Mouse (Mus musculus) embryo, embryonic 10 days (tissue): ENCODE measurements around the gene Usp9x.
A peak's percentile ranks its signal among the peaks of the same experiment; 100 is the strongest.

ENCODE experiments used
- DNase-seq: peaks from one replicate; pipeline ENCODE4 v3.0.0-alpha.2; 2015; ENCODE audit warnings: low spot score

The Usp9x gene

DNA sequence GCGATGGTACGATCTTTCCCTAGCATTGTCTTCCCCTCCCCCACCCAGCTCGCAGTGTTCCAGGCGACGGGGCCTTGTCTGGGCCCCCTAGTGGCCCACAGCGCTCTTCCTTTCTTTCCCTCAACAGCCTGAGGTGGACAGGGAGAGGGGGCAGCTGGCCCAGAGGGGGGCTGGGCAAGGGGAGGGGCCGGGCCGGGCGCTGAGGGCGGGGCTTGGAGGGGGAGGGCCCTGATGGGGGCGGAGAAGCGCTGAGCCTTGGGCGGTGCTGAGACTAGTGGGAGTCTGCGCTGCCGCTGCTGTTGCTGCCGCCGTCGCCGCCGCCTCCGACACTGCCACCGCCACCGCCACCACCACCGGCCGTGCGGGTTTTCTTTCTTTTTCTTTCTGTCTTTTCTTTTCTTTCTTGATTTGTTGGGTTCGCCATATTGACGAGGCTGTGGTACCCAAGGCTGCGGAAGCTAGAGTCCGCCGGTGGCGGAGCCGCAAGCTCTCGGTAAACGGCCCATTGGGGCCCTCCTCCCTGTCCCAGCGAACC is at the start of gene Usp9x:
TSS of gene Usp9x (plus strand) at position 258 of the 535 bp plus-strand sequence.
- DNase-seq, result peak; percentile 82

DNA sequence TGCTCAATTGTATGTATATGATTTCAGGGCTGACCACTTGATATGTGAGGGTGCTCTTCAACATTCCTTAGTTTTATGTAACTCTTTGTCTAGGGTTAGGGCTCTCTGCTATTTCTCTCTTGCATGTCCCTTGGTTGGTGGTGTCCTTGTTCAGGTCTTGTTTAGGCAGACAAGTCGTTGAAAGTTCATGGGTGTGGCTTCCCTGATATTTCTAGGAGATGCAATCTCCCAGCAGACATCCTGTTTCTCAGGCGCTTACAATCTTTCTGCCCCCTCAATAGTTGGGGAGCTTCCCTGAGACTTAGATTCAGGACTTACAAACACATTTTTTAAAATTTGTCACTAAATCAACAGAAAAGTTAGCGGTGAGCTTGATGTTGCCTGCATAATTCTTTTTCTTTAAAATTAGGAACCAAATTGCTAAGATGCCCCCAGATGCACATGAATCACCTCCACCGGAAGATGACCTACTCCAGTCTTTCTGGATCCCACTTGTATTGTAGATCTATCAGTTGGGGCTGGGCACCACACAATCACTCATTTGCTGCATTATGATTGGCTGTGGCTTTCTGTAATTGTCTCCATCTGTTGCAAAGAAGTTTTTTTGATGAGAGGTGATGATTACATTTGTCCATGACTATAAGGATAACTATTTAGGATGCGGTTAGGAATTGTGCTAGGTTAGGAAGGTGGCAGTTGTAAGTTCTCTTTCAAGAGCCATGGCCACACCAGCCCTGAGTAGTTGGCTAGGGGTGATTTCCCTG is 48.6 kb upstream of the Usp9x start:
- no peak for DNase-seq

DNA sequence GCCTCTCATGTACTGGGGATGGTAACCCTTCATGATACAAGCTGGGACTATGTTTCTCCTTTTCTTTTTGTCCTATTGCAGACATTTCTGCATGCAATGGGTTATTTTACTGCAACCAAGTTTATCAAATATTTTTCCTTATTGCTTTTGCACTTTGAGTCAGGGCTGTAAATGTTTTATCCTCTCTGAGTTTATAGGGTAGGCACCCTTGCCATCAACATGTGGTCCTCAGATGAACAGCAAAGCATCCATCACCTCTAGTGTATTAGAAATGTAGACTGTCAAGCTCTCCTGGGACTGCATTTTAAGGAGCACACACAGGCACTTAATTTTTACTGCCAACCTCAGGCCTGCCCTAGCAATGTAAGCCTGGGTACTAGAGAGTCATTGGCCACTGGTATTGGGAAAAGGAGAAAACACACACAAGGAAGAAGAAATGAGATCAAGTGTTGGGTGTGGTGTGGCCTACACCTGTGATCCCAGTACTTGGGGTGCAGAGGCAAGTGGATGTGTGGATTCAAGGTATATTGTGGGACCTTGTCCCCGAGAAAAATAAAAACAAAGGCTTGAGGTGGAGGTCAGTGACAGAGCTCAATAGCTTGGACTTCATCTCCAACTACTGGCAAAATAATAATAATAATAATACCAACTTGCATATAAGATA is 46.6 kb upstream of the Usp9x start:
- no peak for DNase-seq

GRCm38 (mm10) chrX:13025286-13025685 is 46.0 kb upstream of the Usp9x start:
- no peak for DNase-seq

- no peak for DNase-seq
These were observed 43.1 kb upstream of the Usp9x start for GRCm38 (mm10) chrX:13028156-13028555.

DNA sequence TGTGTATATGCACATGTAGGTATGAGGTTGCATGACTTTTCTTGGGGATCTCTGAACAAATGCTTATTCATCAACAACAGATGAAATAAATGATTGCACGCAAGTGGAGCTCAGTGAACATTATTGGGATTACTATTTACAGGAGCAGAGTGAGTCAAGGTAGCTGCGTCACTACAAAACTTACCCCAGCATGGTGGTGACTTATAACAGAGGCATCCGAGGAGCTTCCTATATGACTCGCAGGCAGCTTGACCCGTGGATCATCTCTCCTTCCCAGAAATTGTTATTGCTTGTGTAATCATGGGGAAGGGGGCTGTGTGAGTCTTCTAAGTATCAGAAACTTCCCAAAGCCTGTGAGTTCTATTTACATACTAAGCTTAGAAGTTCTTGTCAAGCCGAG is 41.3 kb upstream of the Usp9x start:
- DNase-seq, result no peak

DNA sequence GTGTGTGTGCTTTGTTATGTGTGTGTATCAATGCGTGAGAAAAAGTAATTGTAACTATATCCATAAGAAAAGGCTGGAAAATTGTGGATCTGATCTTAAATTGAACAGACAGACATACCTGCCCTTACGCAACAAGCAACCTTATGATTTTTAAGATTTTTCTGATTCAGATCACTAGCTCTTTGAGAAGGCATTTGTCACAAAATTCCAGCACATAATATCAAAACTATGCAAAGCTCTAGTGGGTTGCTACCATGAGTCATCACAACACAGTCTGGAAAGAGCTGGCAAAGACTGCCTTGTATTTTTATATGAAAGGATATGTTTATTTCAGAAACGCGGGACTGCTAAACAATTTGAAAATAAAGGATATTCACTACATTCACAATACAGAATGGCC is 34.2 kb upstream of the Usp9x start:
- DNase-seq, result no peak

DNA sequence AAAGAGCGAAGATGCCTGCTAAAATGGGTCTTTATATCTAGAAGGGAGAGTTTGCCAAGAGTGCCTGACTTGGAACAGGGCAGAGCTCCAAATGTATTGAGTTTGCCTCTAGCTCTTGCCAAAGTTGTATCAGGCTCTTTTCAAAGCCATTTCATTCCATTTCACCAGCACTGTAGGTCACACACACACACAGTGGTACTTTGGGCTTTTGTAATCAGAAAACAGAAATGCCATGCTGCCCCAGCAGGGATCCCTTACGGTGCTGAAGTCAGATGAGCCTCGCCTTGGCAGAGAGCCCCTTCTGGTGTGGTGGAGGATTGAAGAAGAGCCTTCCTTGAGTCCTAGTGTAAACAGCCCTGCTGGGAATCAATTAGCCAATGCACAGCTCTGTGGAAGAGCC is 32.1 kb upstream of the Usp9x start:
- DNase-seq, result no peak

GRCm38 (mm10) chrX:13040391-13040790 is 30.9 kb upstream of the Usp9x start:
- DNase-seq, result no peak

- peak; percentile 92 for DNase-seq
These were observed 29.6 kb upstream of the Usp9x start for GRCm38 (mm10) chrX:13041630-13042129.

DNA sequence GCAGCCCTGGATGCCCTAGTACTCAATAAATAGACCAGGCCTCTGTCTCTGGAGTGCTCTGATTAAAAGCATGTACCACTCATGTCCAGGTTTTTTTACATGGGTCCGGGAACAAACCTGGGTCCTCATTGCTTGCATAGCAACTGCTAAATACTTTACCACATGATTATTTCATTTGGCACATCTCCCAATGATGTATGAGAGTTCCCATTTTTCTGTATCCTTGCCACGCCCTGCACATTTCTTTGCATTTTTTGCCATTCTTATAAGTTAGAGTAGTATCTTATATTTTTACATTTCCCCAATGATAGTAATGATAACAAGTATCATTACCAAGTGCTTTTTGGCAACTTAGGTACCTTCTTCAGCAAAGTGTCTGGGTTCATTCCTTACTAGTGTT is 27.5 kb upstream of the Usp9x start:
- no peak for DNase-seq

DNA sequence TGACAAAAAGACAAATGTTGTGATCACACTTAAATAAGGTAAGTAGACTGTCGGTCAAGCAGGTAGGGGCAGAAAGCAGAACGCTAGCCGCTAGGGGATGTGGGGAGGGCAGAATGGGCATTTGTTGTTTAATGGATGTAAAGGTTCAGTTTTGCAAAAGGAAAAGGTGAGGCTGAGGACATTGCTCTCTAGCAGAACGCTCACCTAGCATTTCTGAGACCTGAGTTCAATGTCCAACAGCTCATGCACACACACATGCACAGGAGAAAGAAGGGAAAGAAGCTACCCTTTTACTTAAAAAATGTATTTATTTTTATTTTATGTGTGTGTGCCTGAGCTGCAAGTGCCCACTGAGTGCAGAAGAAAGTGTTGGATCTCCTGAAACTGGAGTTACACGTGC is 26.6 kb upstream of the Usp9x start:
- no peak for DNase-seq

DNA sequence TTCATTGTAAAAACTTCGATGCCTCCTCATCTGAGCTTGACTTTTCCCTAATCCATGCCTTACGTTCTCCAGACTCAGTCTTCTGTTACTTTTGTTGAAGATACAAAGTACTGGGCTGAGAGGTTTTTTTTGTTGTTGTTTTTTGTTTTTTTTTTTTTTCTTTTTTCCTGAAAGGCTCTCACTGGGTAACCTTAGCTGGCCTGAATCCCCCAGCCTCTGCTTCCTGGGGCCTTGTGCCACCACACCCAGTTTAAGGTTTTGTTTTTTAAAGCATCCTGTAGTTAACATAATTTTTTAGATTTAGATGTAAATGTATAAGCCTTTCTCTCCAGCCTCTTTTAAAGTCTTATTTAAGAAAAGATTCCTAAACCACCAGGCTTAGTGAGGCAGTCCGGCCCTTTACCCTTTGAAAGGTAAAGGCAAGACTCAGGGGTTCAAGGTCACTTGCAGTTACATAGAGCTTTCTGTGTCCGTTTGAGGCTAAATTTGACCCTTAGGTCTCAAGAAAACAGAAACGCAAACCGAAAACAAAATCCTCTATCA is 24.3 kb upstream of the Usp9x start:
- no peak for DNase-seq

DNA sequence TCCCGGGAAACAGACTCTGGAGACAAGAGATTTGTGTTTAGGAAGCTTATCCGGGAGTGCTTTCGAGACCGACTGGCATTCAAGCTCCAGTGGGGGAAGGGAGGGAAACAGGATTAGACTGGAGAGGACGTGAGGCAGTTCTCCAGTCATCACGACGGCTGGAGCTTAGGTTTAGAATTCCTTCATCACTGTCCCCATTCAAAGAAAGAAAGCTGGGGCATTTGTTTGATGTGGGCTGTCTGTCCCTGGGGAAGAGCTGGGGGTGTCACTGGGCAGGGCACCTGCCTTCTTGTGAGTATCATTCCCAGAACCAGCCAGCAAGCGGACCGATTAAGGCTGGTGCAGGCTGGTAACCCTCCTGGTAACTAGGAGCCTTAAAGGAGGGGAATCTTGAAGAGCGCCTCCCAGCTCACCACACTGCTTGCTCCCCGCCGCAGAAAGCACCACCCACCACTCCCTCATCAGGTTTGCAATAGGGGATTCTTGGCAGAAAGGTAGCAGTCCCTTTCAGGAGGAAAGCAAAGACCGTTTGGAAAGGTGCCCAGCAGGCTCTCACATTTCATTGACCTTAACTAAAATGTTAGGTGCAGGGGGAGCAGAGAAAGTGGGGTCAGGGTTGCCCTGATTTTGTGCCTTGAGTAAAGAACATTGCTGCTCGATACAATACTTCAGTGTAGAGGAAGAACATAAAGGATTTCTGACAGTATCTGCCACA is 23.5 kb upstream of the Usp9x start:
- DNase-seq, result peak; percentile 70

- no peak for DNase-seq
These were observed 16.7 kb upstream of the Usp9x start for GRCm38 (mm10) chrX:13054612-13055011.

DNA sequence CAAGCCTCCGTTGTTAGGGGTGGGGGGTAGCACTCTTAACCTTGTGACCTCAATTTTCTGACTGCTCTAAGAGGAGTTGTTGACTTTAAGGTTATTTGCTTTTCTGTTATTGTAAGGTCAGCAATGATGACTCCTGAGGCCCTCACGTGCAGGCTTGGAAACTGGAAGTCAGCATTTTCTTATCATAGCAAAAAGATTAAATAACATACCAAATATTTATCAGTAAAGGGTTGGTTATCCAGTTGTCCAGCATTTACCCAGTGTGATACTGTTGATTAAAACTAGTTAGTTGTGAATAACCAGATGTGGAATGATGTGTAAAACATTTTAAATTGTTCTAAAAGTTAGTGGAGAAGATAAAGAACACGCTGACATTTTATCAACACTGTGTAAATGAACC is 9.3 kb upstream of the Usp9x start:
- no peak for DNase-seq

DNA sequence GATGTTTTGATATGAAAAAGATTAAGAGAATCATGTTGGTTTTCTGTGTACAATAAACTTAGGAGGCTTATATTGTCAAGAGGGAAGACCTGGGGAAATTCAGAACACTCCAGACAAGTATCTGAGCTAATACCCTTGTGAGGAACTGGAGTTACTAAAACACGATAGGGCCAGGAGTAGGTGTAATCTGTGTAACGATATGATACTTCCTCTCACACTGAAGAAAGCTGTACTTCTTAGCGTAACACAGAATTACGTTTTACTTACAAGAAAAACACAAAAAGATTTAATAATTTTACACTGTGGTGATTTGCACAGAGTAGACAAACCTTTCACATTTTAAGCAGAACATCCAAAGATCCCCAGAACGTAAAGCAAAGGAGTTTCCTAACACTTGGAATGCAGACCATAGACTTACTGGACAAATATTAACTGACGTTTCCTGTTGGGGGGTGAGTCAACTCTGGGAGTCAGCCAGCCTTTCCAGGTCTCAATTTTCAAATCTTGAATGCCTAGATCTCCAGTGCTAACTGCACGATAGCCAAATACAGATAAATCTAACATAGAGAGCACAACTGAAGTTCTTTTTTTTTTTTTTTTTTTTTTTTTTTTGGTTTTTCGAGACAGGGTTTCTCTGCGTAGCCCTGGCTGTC is 6.9 kb upstream of the Usp9x start:
- no peak for DNase-seq

GRCm38 (mm10) chrX:13070206-13070572 is 1.1 kb upstream of the Usp9x start:
- peak; percentile 25 for DNase-seq

GRCm38 (mm10) chrX:13070573-13071240 is 591 bp upstream of the Usp9x start:
- DNase-seq, result peak; percentile 91

- DNase-seq, result peak; percentile 56
These were observed 620 bp downstream of the Usp9x start for GRCm38 (mm10) chrX:13071776-13072460.
